Mouse (Mus musculus) heart, embryonic 13.5 days (tissue): Measurements from ENCODE around the gene Spns1. TPM values are rescaled to one million over a fixed set of nuclear protein-coding genes. Genes with fewer than 3 reads are reported as not detected.

Source experiments
- microRNA-seq: library from miRNA; unstranded; fragments of <30 nt; microRNA quantifications from one replicate; pipeline ENCODE4, GENCODE M21; 2016
- polyA plus RNA-seq: library from polyadenylated mRNA; unstranded; fragments of >200 nt; fragmentation: Nextera tagmentation; extraction: Ambion mirVana; gene quantifications from 2 replicates; pipeline ENCODE4 v1.2.1, GENCODE M21; 2015

The Spns1 gene
- polyA plus RNA-seq, 1 experiment from 2014 or later = 43.7 TPM

Small RNAs within 50 kb of the gene (microRNA-seq; reads per million reads assigned to microRNA genes)
- gene Mir7058 = not detected

Other genes with a start within 250 kb of the Spns1 start
- 27.7 and 29.5 TPM in 2 replicates for gene Xpo6, start 176.9 kb downstream of the Spns1 start, polyA plus RNA-seq
- 12.7 and 13.7 TPM in 2 replicates for gene Sbk1, start 104.8 kb downstream of the Spns1 start, polyA plus RNA-seq
- 3.0 and 3.1 TPM in 2 replicates for gene Lat, start 7.9 kb downstream of the Spns1 start, polyA plus RNA-seq
- gene Nfatc2ip, start 19.3 kb upstream of the Spns1 start, polyA plus RNA-seq = 1.0 and 1.7 TPM in 2 replicates
- not detected in 2 replicates for gene Cd19, start 37.4 kb upstream of the Spns1 start, polyA plus RNA-seq
- gene Rabep2, start 51.3 kb upstream of the Spns1 start, polyA plus RNA-seq = 19.1 and 19.4 TPM in 2 replicates
- 1.3 and 2.2 TPM in 2 replicates for gene Atp2a1, start 85.7 kb upstream of the Spns1 start, polyA plus RNA-seq
- 40.7 and 41.2 TPM in 2 replicates for gene Sh2b1, start 98.0 kb upstream of the Spns1 start, polyA plus RNA-seq
- 160 and 181 TPM in 2 replicates for gene Tufm, start 109.9 kb upstream of the Spns1 start, polyA plus RNA-seq
- gene Atxn2l, start 126.0 kb upstream of the Spns1 start, polyA plus RNA-seq = 32.8 and 36.1 TPM in 2 replicates
- gene Eif3c, start 189.0 kb upstream of the Spns1 start, polyA plus RNA-seq = 129 and 135 TPM in 2 replicates
- gene Apobr, start 207.5 kb upstream of the Spns1 start, polyA plus RNA-seq = 0.15 and 0.33 TPM in 2 replicates
- gene Cln3, start 208.4 kb upstream of the Spns1 start, polyA plus RNA-seq = 19.4 and 22.1 TPM in 2 replicates
- not detected in 2 replicates for gene Il27, start 217.5 kb upstream of the Spns1 start, polyA plus RNA-seq